Mouse (Mus musculus) liver, embryonic 13.5 days (tissue): Measurements from ENCODE around the gene Nsun3. TPM values are rescaled to one million over a fixed set of nuclear protein-coding genes. Genes with fewer than 3 reads are reported as not detected.

Experiments used
- ATAC-seq: fragments of 200-750 bp; cut with Nextera tagmentation; 2 replicates; pipeline ENCODE4 v1.8.0; 2017; ENCODE audit warnings: low read depth, mild to moderate bottlenecking, moderate number of reproducible peaks, moderate library complexity
- DNase-seq: peaks from one replicate; pipeline ENCODE4 v3.0.0; 2022
- H3K27ac ChIP-seq: fragments of 300-500 bp; sonication (generic); 2 replicates; pipeline ENCODE4 v1.5.1; 2015; ENCODE audit warnings: moderate library complexity, mild to moderate bottlenecking, inconsistent platforms
- H3K27me3 ChIP-seq: fragments of 300-500 bp; sonication (generic); 2 replicates; pipeline ENCODE4 v1.6.1; 2015; ENCODE audit warnings: mild to moderate bottlenecking, inconsistent platforms
- H3K36me3 ChIP-seq: fragments of 300-500 bp; sonication (generic); 2 replicates; pipeline ENCODE4 v1.6.1; 2015; ENCODE audit warnings: mild to moderate bottlenecking, inconsistent platforms
- H3K4me1 ChIP-seq: fragments of 300-500 bp; sonication (generic); replicated peaks from 2 replicates; pipeline ENCODE4 v1.6.1; 2015; ENCODE audit warnings: inconsistent platforms
- H3K4me2 ChIP-seq: fragments of 300-500 bp; sonication (generic); 2 replicates; pipeline ENCODE4 v1.6.1; 2015; ENCODE audit warnings: inconsistent platforms, mild to moderate bottlenecking, moderate library complexity
- H3K4me3 ChIP-seq: fragments of 300-500 bp; sonication (generic); replicated peaks from 2 replicates; pipeline ENCODE4 v1.5.1; 2015; ENCODE audit warnings: mild to moderate bottlenecking, inconsistent platforms
- H3K9ac ChIP-seq: fragments of 300-500 bp; sonication (generic); 2 replicates; pipeline ENCODE4 v1.6.1; 2015; ENCODE audit warnings: mild to moderate bottlenecking, inconsistent platforms
- H3K9me3 ChIP-seq: fragments of 300-500 bp; sonication (generic); replicated peaks from 2 replicates; pipeline ENCODE4 v1.6.1; 2016; ENCODE audit warnings: inconsistent platforms
- WGBS: fragments of 180-500 bp; shearing (Covaris S2); methylation state at CpG from one replicate; pipeline ENCODE4 v1.1.7; 2015; ENCODE audit not compliant: insufficient replicate concordance; 5-methylcytosine and 5-hydroxymethylcytosine counted together
- polyA plus RNA-seq: library from polyadenylated mRNA; unstranded; fragments of >200 nt; fragmentation: Nextera tagmentation; extraction: Ambion mirVana; gene quantifications from 2 replicates; pipeline ENCODE4 v1.2.1, GENCODE M21; 2015

Nsun3 gene
- polyA plus RNA-seq, result 5.3 and 6.9 TPM in 2 replicates

DNA sequence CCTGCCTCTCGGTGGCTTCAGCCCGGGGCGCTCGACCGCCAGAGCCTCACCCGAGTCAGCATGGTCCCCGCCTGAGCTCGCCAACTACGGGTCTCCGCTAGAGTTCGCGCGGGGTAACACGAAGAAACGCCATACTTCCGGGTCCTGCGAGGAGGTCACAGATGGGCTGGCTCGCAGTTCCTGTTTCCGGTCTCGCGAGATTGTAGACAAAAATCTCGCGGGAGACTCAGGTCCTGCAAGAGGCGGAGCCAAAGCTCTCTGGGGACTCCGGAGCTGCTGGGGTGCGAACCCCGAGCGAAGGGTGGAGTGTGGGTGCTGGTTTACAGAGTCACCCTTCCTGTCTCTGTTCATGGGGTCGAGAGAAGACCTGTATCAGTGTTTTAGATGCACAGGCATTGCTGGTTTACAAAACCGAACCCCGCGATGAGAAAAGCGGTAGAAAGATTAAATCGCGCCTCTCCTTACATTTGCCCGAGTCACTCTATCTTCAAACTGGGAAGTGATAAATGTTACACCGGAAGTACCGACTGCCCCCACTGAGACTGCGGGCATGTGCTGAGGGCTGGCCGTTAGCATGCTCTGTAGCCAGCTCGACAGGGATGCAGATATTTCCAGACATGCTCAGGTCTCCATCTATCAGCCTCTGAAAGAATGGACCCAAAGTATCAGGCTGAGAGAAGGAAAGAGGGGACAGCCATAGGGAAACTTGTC, at the start of gene Nsun3:
TSS of gene Nsun3 (minus strand) at position 198 of the 711 bp plus-strand sequence.
- Histone ChIP-seq H3K4me3 (peak within 1 kb of the TSS; percentile 85), H3K4me2 (peak within 1 kb of the TSS; percentile 77), H3K36me3 (peaks cover 11% of the 10 kb centered on the region; the same call in 1 of the 2 replicates), H3K27ac (peak within 1 kb of the TSS; percentile 85), H3K9me3 (no peaks in the 10 kb centered on the region), H3K9ac (peak within 1 kb of the TSS; percentile 89), H3K4me1 (peaks cover 21% of the 10 kb centered on the region), H3K27me3 (no peaks in the 10 kb centered on the region)
- peak; percentile 92 for DNase-seq
- WGBS, result under 1% methylated on average over 41 of the region's 41 CpGs
- peak; percentile 94 for ATAC-seq

DNA sequence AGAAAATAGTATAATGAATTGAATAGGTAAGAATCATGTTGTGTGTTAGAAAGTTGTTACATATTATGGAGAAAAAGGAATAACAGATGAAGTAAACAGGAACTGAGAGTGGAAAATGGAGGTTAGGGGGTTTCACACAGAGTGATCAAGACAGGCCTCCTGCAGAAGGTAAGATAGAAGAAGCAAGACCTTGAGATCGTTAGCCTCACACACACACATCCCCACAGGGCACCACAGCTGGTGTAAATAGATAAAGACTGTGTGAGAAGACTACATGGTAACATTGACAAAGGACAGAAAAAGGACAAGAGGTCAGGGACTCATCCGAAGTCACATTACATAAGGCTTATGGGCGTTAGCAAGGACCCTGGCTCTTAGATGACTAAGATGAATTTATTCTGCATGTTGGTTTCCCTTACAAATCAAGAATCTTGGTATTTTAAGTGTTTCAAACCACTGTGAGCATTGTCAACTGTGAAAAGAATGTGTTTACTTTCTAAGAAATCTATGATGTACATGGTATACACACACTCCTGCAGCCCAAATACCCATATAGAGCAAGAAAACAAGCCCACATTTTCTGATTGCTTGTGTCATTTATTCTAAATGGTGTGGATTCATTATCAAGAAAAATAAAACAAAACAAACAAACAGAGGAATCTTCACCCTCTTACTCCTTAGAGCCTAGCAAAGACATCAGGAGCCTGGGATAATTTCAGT, 47.6 kb upstream of the Nsun3 start:
- H3K36me3 ChIP-seq, result no peaks in the 10 kb centered on the region
- H3K4me1 ChIP-seq, result peaks cover 26% of the 10 kb centered on the region
- 6% methylated on average over 3 of the region's 3 CpGs for WGBS
- H3K4me3 ChIP-seq, result no peak overlapping the region
- 0 out of 2 replicates have a peak overlapping the region, but pooled peaks have one; percentile 29 for H3K9ac ChIP-seq
- peak overlapping the region; percentile 75 for H3K27ac ChIP-seq
- H3K9me3 ChIP-seq, result no peaks in the 10 kb centered on the region
- ATAC-seq (peak; percentile 100), DNase-seq (peak; percentile 65)
- H3K4me2 ChIP-seq, result peak overlapping the region; percentile 17; the same call in 1 of the 2 replicates
- H3K27me3 ChIP-seq, result no peaks in the 10 kb centered on the region

DNA sequence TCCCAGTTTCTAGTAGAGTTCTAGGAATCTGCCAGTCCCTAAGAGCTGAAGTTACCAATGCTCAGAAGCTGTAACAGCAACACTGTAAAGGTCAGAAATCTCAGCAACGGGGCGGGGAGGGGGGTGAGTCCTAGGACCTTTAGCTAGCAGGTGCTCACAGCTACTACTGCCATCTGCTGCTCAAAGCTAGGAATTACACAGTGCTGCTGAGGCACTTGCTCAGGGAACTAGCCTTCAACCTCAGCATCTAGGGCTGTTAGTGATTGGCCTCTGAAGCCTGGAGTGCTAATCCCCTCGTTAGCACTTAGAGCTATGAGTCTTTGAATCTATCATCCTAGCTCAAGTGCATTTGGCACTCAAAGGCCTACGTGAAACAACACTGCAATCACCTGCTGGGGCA, 45.9 kb upstream of the Nsun3 start:
- Histone ChIP-seq H3K36me3 (no peaks in the 10 kb centered on the region), H3K9ac (no peak overlapping the region), H3K4me1 (peaks cover 26% of the 10 kb centered on the region), H3K27me3 (no peaks in the 10 kb centered on the region), H3K27ac (no peak overlapping the region), H3K4me3 (no peak overlapping the region), H3K9me3 (no peaks in the 10 kb centered on the region), H3K4me2 (no peak overlapping the region)
- ATAC-seq, result no peak
- peak; percentile 38 for DNase-seq
- 18% methylated on average over 4 of the region's 4 CpGs for WGBS

DNA sequence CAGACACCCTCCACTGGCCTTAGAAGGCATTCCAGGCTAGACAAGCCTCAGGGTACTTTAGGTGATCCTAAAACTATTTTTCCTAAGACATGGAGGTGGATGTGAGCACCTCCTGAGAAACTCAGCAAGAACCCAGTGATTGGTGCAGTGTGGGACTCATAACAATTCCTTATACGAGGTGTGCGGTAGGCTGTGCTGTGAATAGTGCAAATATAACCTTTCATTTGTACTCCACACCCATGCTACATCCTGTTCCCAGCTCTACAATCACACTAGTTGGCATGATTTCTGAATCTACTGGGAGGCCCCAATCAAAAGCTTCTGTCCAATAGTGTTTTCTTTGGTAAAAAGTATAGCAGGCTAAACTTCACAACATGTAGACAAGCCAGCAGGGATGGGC, 45.4 kb upstream of the Nsun3 start:
- no peak overlapping the region for H3K4me3 ChIP-seq
- no peaks in the 10 kb centered on the region for H3K9me3 ChIP-seq
- DNase-seq (no peak), ATAC-seq (no peak)
- peaks cover 26% of the 10 kb centered on the region for H3K4me1 ChIP-seq
- no peak overlapping the region for H3K9ac ChIP-seq
- WGBS, result 85% methylated on average over 2 of the region's 2 CpGs
- H3K36me3 ChIP-seq, result no peaks in the 10 kb centered on the region
- no peak overlapping the region for H3K4me2 ChIP-seq
- H3K27me3 ChIP-seq, result no peaks in the 10 kb centered on the region
- H3K27ac ChIP-seq, result no peak overlapping the region

DNA sequence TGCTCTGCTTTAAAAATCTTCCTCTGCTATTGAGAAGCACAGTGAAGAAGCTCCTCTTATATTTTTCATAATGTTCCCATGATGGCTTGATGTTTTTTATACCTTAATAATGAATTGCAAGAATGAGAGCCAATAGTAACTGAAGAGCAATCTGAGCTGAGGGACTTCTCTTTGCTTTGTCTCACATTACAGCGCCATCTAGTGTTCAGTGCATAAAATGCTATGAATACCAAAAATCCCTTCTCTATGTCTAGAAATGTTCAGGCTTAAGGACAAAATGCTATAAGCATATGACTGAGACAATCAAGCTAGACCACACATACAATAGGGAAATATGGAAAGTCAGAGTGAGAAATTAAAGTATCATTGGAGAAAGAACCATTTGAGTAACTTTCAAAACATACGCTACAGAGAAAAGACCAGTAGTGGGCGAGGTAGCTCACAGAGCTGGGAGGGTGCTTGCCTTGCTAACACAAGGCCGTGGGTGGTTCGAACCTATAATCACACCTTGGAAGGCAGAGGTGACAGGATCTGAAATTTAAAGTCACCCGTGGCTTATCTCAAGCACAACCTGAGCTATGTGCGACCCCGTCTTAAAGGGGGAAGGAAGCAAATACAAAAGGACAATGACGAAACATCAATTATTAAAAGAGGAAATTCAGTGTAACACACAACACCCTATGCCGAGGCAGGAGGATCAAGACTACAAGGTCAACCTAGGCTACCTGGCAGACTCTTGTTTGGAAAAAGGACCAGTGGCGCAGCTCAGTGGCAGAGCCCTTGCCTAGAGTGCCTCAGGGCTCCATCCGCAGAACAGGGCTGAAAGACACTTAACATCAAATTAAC, 39.8 kb upstream of the Nsun3 start:
- DNase-seq (no peak), ATAC-seq (no peak)
- Histone ChIP-seq H3K4me1 (no peaks in the 10 kb centered on the region; the same call in 1 of the 2 replicates), H3K9ac (no peak overlapping the region), H3K27ac (no peak overlapping the region), H3K27me3 (no peaks in the 10 kb centered on the region), H3K4me2 (no peak overlapping the region), H3K9me3 (no peaks in the 10 kb centered on the region), H3K4me3 (no peak overlapping the region), H3K36me3 (no peaks in the 10 kb centered on the region)
- WGBS, result 60% methylated on average over 12 of the region's 12 CpGs

DNA sequence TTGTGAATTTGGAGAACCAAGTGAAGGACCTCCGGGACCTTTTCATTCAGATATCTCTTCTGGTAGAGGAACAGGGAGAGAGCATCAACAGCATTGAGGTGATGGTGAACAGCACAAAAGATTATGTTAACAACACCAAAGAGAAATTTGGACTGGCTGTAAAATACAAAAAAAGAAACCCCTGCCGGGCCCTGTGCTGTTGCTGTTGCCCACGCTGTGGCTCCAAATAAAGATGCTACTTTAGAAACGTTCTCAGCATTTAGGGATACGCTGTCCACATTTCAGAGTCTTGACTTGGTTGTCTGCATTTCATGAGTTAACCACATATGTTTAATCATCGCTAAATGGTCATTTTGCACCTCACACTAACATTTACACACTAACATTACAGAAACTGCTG, 35.9 kb upstream of the Nsun3 start:
- 84% methylated on average over 6 of the region's 6 CpGs for WGBS
- H3K4me2 ChIP-seq, result no peak overlapping the region
- H3K4me1 ChIP-seq, result no peaks in the 10 kb centered on the region
- no peak overlapping the region for H3K4me3 ChIP-seq
- ATAC-seq (no peak), DNase-seq (no peak)
- no peaks in the 10 kb centered on the region for H3K9me3 ChIP-seq
- H3K27me3 ChIP-seq, result no peaks in the 10 kb centered on the region
- H3K9ac ChIP-seq, result no peak overlapping the region
- H3K36me3 ChIP-seq, result no peaks in the 10 kb centered on the region
- no peak overlapping the region for H3K27ac ChIP-seq

DNA sequence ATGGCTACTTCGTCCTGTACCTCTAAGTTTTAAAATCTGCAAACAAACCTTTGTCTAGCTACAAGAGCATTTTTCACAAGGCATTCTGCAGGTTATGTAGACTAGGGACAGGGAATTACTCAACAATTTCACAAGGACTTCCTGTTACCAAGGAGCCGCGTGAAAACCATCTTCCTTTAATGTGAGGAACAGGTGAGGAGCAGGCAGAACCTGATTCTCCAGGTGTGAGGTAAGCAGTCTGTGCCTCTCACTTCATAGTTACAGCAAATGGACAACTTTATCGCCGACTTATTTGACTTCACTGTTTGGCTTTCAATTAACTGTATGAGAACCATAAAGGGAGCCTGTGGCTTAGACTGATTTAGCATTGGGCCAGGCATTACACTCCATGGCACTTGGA, 27.9 kb upstream of the Nsun3 start, which contains the start of gene Stx19:
TSS of gene Stx19 (plus strand) at position 186 of the 400 bp plus-strand sequence.
- Histone ChIP-seq H3K4me3 (no peak within 1 kb of the TSS), H3K4me2 (no peak within 1 kb of the TSS), H3K9ac (no peak within 1 kb of the TSS), H3K4me1 (peaks cover 6% of the 10 kb centered on the region), H3K27me3 (no peaks in the 10 kb centered on the region), H3K36me3 (no peaks in the 10 kb centered on the region), H3K27ac (no peak within 1 kb of the TSS), H3K9me3 (no peaks in the 10 kb centered on the region)
- WGBS, result 57% methylated on average over 5 of the region's 5 CpGs
- DNase-seq (no peak), ATAC-seq (no peak)

DNA sequence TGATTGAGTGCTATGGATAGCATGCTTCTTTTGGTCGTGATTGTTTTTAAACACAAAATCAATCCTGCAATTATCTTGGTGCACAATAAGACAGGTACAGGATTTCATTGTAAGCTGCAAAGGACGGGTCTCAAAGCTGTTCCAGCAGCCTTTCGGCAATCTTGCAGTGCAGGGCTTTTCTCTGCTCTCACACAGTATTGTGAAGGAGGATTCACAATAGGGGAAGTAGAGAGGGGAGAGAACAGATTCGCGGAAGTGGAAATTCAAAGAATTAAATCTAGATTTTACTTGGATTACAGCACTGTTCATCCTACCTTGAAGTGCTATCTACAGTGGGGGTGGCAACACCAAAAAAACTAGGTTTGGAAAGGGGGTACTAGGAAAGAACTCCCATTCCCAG, 27.2 kb upstream of the Nsun3 start:
- Histone ChIP-seq H3K9me3 (no peaks in the 10 kb centered on the region), H3K27ac (no peak overlapping the region), H3K4me1 (peaks cover 6% of the 10 kb centered on the region), H3K4me2 (no peak overlapping the region), H3K36me3 (no peaks in the 10 kb centered on the region), H3K9ac (no peak overlapping the region), H3K27me3 (no peaks in the 10 kb centered on the region), H3K4me3 (no peak overlapping the region)
- WGBS, result 67% methylated on average over 5 of the region's 5 CpGs
- ATAC-seq (no peak), DNase-seq (no peak)

DNA sequence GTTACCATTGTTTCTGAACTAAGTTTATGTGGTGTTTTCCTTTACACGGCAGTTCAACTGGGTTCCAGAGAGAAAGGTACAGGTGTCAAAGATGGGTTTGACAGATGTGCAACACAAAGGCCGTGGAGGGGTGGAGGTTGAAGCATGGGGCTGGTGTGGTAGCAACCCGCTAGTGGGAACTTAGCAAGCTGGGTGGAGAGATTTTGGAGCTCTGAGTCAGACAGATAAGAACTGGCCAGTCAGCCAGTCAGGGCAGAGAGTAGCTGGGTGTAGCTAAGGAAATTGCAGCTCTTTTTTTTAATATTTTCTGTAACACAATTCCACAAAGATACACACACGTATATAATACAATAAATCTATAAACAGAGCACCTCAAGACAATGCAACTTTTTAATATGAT, 24.2 kb upstream of the Nsun3 start:
- no peak overlapping the region for H3K9ac ChIP-seq
- 38% methylated on average over 4 of the region's 4 CpGs for WGBS
- H3K4me3 ChIP-seq, result no peak overlapping the region
- no peaks in the 10 kb centered on the region for H3K36me3 ChIP-seq
- peaks cover 10% of the 10 kb centered on the region for H3K4me1 ChIP-seq
- no peaks in the 10 kb centered on the region for H3K9me3 ChIP-seq
- DNase-seq, result no peak
- H3K27me3 ChIP-seq, result no peaks in the 10 kb centered on the region
- ATAC-seq, result peak; percentile 75; the same call in 1 of the 2 replicates
- H3K4me2 ChIP-seq, result no peak overlapping the region
- no peak overlapping the region for H3K27ac ChIP-seq

DNA sequence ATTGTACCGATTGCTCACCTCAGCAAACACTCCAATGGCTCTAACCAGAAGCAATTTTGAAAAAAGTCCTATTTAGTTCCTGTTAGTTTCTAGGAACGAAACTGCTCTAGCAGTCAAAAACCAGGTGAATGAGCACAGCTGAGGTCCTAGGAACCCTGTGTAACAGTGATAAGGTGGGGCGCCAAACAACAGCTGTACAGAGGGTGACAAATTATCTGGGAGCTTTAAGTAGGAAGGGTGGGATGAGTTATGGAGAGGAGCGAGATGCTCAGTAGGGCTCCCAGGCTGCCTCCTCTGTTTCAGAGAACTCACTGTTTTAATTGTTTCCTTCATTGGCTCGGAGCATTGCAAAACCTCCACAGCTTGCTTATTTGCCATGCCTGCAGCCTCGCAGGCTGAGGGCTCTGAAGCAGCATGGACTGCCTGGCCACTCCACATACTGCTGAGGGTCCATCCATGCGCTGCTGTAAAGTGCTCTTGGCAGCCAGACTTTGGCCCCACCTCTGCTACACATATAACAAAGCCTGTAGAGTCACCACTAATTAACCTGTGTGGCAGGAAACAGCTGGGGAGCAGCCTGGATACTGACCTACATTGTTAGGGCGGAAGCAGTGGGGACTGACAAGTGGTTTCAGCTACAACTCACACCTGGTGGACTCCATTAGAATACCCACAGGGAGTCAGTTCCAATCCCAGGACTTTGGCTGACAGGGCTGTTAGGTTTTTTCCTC, 20.8 kb upstream of the Nsun3 start:
- H3K36me3 ChIP-seq, result 0 out of 2 replicates have a peak, but pooled peaks cover 5% of the 10 kb centered on the region
- H3K4me3 ChIP-seq, result no peak overlapping the region
- DNase-seq (no peak), ATAC-seq (no peak)
- no peaks in the 10 kb centered on the region for H3K27me3 ChIP-seq
- WGBS, result 59% methylated on average over 8 of the region's 8 CpGs
- H3K27ac ChIP-seq, result no peak overlapping the region
- no peak overlapping the region for H3K4me2 ChIP-seq
- no peak overlapping the region for H3K9ac ChIP-seq
- H3K9me3 ChIP-seq, result no peaks in the 10 kb centered on the region
- H3K4me1 ChIP-seq, result peaks cover 10% of the 10 kb centered on the region
